Comparison of ENCODE assay signal across 8 mouse cellular contexts in genomic region chr19:46304216-46304841, GRCm38 (mm10). TPM values are rescaled to one million over a fixed set of nuclear protein-coding genes. Genes with fewer than 3 reads are reported as not detected.
DNase-seq lines count a peak whose midpoint lies in the region; ATAC-seq lines count a peak whose summit lies in the region.

Nfkb2 (plus strand) TSS chr19:46304320.

- H3K27me3 ChIP-seq in intestine, embryonic 16.5 days (replicated peaks; ENCODE audit: control insufficient read depth, insufficient read depth, low read length), result peaks cover 5% of the 10 kb centered on the region; the same call in 1 of the 2 replicates
- peaks cover 28% of the 10 kb centered on the region for H3K27me3 ChIP-seq in limb, embryonic 13.5 days
- H3K27me3 ChIP-seq in midbrain, embryonic 15.5 days (replicated peaks), result peaks cover 36% of the 10 kb centered on the region

- H3K4me1 ChIP-seq in intestine, embryonic 16.5 days (ENCODE audit: control insufficient read depth, insufficient read depth, low read length), result peaks cover 25% of the 10 kb centered on the region
- peaks cover 25% of the 10 kb centered on the region for H3K4me1 ChIP-seq in limb, embryonic 13.5 days
- H3K4me1 ChIP-seq in midbrain, embryonic 15.5 days, result peaks cover 30% of the 10 kb centered on the region

- H3K4me2 ChIP-seq in intestine, embryonic 16.5 days (ENCODE audit: low read depth, low read length), result peak within 1 kb of the TSS; percentile 98
- H3K4me2 ChIP-seq in limb, embryonic 13.5 days (replicated peaks), result peak within 1 kb of the TSS; percentile 99
- H3K4me2 ChIP-seq in midbrain, embryonic 15.5 days, result peak within 1 kb of the TSS; percentile 96

- WGBS in intestine, embryonic 16.5 days, result under 1% methylated on average over 39 of the region's 39 CpGs
- WGBS in limb, embryonic 13.5 days, result under 1% methylated on average over 39 of the region's 39 CpGs
- WGBS in midbrain, embryonic 15.5 days, result under 1% methylated on average over 39 of the region's 39 CpGs

- no peaks in the 10 kb centered on the region for H3K9me3 ChIP-seq in intestine, embryonic 16.5 days (ENCODE audit: control insufficient read depth, low read length)
- no peaks in the 10 kb centered on the region for H3K9me3 ChIP-seq in limb, embryonic 13.5 days
- H3K9me3 ChIP-seq in midbrain, embryonic 15.5 days, result no peaks in the 10 kb centered on the region

- peak; percentile 94 for ATAC-seq in intestine, embryonic 16.5 days
- peak; percentile 88 for ATAC-seq in limb, embryonic 13.5 days (ENCODE audit: low FRiP score, low read depth)
- ATAC-seq in midbrain, embryonic 15.5 days (replicated peaks), result peak; percentile 44

- H3K9ac ChIP-seq in intestine, embryonic 16.5 days (ENCODE audit: low read depth, low read length), result peak within 1 kb of the TSS; percentile 79
- H3K9ac ChIP-seq in limb, embryonic 13.5 days, result peak within 1 kb of the TSS; percentile 75
- H3K9ac ChIP-seq in midbrain, embryonic 15.5 days, result peak within 1 kb of the TSS; percentile 36

- DNase-seq in layer of hippocampus, adult 11-12 months (ENCODE audit: low spot score), result peak; percentile 84
- DNase-seq in layer of hippocampus, adult 9-10 months (ENCODE audit: low spot score), result no peak
- peak; percentile 79 for DNase-seq in embryo, embryonic 11.5 days (ENCODE audit: low read depth, low spot score)
- no peak for DNase-seq in gonadal fat pad, adult 2 months (ENCODE audit: low read depth)
- peak; percentile 90 to 92 for DNase-seq in spleen, postnatal 10 days (ENCODE audit: low spot score in 2 of 2)

- peak within 1 kb of the TSS; percentile 83 for H3K27ac ChIP-seq in intestine, embryonic 16.5 days (ENCODE audit: low read length)
- H3K27ac ChIP-seq in limb, embryonic 13.5 days, result peak within 1 kb of the TSS; percentile 55; the same call in 1 of the 2 replicates
- H3K27ac ChIP-seq in midbrain, embryonic 15.5 days, result peak within 1 kb of the TSS; percentile 60

- H3K36me3 ChIP-seq in intestine, embryonic 16.5 days (ENCODE audit: control insufficient read depth, insufficient read depth, low read length), result no peaks in the 10 kb centered on the region
- 0 out of 2 replicates have a peak, but pooled peaks cover 4% of the 10 kb centered on the region for H3K36me3 ChIP-seq in limb, embryonic 13.5 days
- no peaks in the 10 kb centered on the region for H3K36me3 ChIP-seq in midbrain, embryonic 15.5 days (replicated peaks)

- H3K4me3 ChIP-seq in intestine, embryonic 16.5 days (ENCODE audit: low read length), result peak within 1 kb of the TSS; percentile 81
- peak within 1 kb of the TSS; percentile 70 for H3K4me3 ChIP-seq in limb, embryonic 13.5 days
- H3K4me3 ChIP-seq in midbrain, embryonic 15.5 days, result peak within 1 kb of the TSS; percentile 47

RNA-seq across cellular contexts. Expression of gene Nfkb2, which starts in this region (rescaled TPM):
- 28.8 and 33.4 TPM in 2 replicates for polyA plus RNA-seq in gonadal fat pad, adult 2 months (2012; rRNA removed)
- 9.1 and 9.8 TPM in 2 replicates for polyA plus RNA-seq in intestine, embryonic 16.5 days (2015; fragmentation: Nextera tagmentation; extraction: Ambion mirVana)
- 9.4 and 11.1 TPM in 2 replicates for polyA plus RNA-seq in limb, embryonic 13.5 days (2015; fragmentation: Nextera tagmentation; extraction: Ambion mirVana)
- 2.3 and 2.7 TPM in 2 replicates for polyA plus RNA-seq in midbrain, embryonic 15.5 days (2015; fragmentation: Nextera tagmentation; extraction: Ambion mirVana)

Comparison
In these comparisons a context has a peak if more than half of its experiments do, and no peak if none do; other contexts are left out.
1. DNase-seq: peak in layer of hippocampus, adult 11-12 months (single experiment), embryo, embryonic 11.5 days (single experiment) and spleen, postnatal 10 days (2 of 2); none in layer of hippocampus, adult 9-10 months (single experiment) and gonadal fat pad, adult 2 months (single experiment).
2. ATAC-seq: peak in every context shown above with its lines; median percentile 94 in intestine, embryonic 16.5 days; 88 in limb, embryonic 13.5 days; 44 in midbrain, embryonic 15.5 days.
3. Peak in every context shown above with its lines, with median percentiles within 50 percentile points of each other: H3K27ac ChIP-seq, H3K4me2 ChIP-seq, H3K4me3 ChIP-seq and H3K9ac ChIP-seq.